Mouse (Mus musculus): ENCODE data around the gene Enkur. TPM values are rescaled to one million over a fixed set of nuclear protein-coding genes. Genes with fewer than 3 reads are reported as not detected.

Enkur gene
- polyA plus RNA-seq, 1 experiment from 2014 or later: 2.8 TPM

Other genes starting within 250 kb of the Enkur start
- gene Arhgap21, start 236.5 kb downstream of the Enkur start, polyA plus RNA-seq (2014; fragmentation: Nextera tagmentation; extraction: Ambion mirVana): 34.0 and 43.0 TPM in 2 replicates
- 27.2 and 29.5 TPM in 2 replicates for gene Thnsl1, start 359 bp upstream of the Enkur start, polyA plus RNA-seq (2014; fragmentation: Nextera tagmentation; extraction: Ambion mirVana)
- gene Gpr158, start 162.2 kb upstream of the Enkur start, polyA plus RNA-seq (2014; fragmentation: Nextera tagmentation; extraction: Ambion mirVana): 1.1 and 1.8 TPM in 2 replicates